Mouse (Mus musculus) liver, embryonic 11.5 days (tissue): ENCODE data around the gene Rbm33. TPM values are rescaled to one million over a fixed set of nuclear protein-coding genes. Genes with fewer than 3 reads are reported as not detected.

Source experiments
- ATAC-seq: fragments of 200-750 bp; cut with Nextera tagmentation; replicated peaks from 2 replicates; pipeline ENCODE4 v1.8.0; 2017; ENCODE audit warnings: moderate number of reproducible peaks, mild to moderate bottlenecking, moderate TSS enrichment, moderate library complexity; ENCODE audit not compliant: low FRiP score
- DNase-seq: peaks from one replicate; pipeline ENCODE4 v3.0.0-alpha.2; 2017; ENCODE audit warnings: low spot score
- H3K27ac ChIP-seq: fragments of 300-500 bp; sonication (generic); 2 replicates; pipeline ENCODE4 v1.5.1; 2014; ENCODE audit warnings: mild to moderate bottlenecking, low read depth, low read length, control low read depth
- H3K27me3 ChIP-seq: fragments of 300-500 bp; sonication (generic); replicated peaks from 2 replicates; pipeline ENCODE4 v1.6.1; 2014; ENCODE audit warnings: low read length, mixed read lengths; ENCODE audit not compliant: control insufficient read depth, insufficient read depth
- H3K36me3 ChIP-seq: fragments of 300-500 bp; sonication (generic); 2 replicates; pipeline ENCODE4 v1.6.1; 2014; ENCODE audit warnings: mild to moderate bottlenecking, low read length, moderate library complexity, mixed read lengths; ENCODE audit not compliant: control insufficient read depth, insufficient read depth
- H3K4me1 ChIP-seq: fragments of 300-500 bp; sonication (generic); replicated peaks from 2 replicates; pipeline ENCODE4 v1.6.1; 2014; ENCODE audit warnings: low read length, mixed read lengths; ENCODE audit not compliant: control insufficient read depth, insufficient read depth
- H3K4me2 ChIP-seq: fragments of 300-500 bp; sonication (generic); 2 replicates; pipeline ENCODE4 v1.6.1; 2014; ENCODE audit warnings: mild to moderate bottlenecking, control low read depth, moderate library complexity
- H3K4me3 ChIP-seq: fragments of 300-500 bp; sonication (generic); 2 replicates; pipeline ENCODE4 v1.5.1; 2014; ENCODE audit warnings: low read depth, low read length, control low read depth
- H3K9ac ChIP-seq: fragments of 300-500 bp; sonication (generic); 2 replicates; pipeline ENCODE4 v1.6.1; 2014; ENCODE audit warnings: low read depth, low read length, control low read depth
- H3K9me3 ChIP-seq: fragments of 300-500 bp; sonication (generic); 2 replicates; pipeline ENCODE4 v1.6.1; 2016; ENCODE audit warnings: low read length, inconsistent platforms, mixed read lengths; ENCODE audit not compliant: control insufficient read depth
- WGBS: fragments of 180-500 bp; shearing (Covaris S2); extraction: QIAGEN DNeasy Blood & Tissue Kit; methylation state at CpG from one replicate; pipeline ENCODE4 v1.1.7; 2014; 5-methylcytosine and 5-hydroxymethylcytosine counted together
- polyA plus RNA-seq: library from polyadenylated mRNA; unstranded; fragments of >200 nt; fragmentation: Nextera tagmentation; extraction: Ambion mirVana; gene quantifications from 2 replicates; pipeline ENCODE4 v1.2.1, GENCODE M21; 2014

Gene Rbm33
- polyA plus RNA-seq, 1 experiment from 2014 or later = 11.1 TPM

- 88% methylated on average over 2 of the region's 2 CpGs for WGBS
- ATAC-seq (no peak), DNase-seq (no peak)
- no peak overlapping the region for H3K4me3 ChIP-seq
- no peak overlapping the region for H3K9ac ChIP-seq
- H3K9me3 ChIP-seq = no peaks in the 10 kb centered on the region
- H3K27ac ChIP-seq = no peak overlapping the region
- peaks cover 26% of the 10 kb centered on the region for H3K36me3 ChIP-seq
- no peak overlapping the region for H3K4me2 ChIP-seq
- no peaks in the 10 kb centered on the region for H3K4me1 ChIP-seq
- no peaks in the 10 kb centered on the region for H3K27me3 ChIP-seq
These were observed 95.2 kb downstream of the Rbm33 start for GRCm38 (mm10) chr5:28412006-28412685.

GRCm38 (mm10) chr5:28413533-28413932 is 96.6 kb downstream of the Rbm33 start:
- H3K9ac ChIP-seq = no peak overlapping the region
- no peak overlapping the region for H3K4me3 ChIP-seq
- H3K27ac ChIP-seq = no peak overlapping the region
- no peaks in the 10 kb centered on the region for H3K4me1 ChIP-seq
- no peaks in the 10 kb centered on the region for H3K9me3 ChIP-seq
- no peak overlapping the region for H3K4me2 ChIP-seq
- ATAC-seq = no peak
- H3K36me3 ChIP-seq = peaks cover 25% of the 10 kb centered on the region
- DNase-seq = no peak
- no peaks in the 10 kb centered on the region for H3K27me3 ChIP-seq
- WGBS = 92% methylated on average over 5 of the region's 5 CpGs

GRCm38 (mm10) chr5:28414076-28414475 is 97.2 kb downstream of the Rbm33 start:
- WGBS = 92% methylated on average over 3 of the region's 3 CpGs
- Histone ChIP-seq H3K27ac (no peak overlapping the region), H3K4me1 (no peaks in the 10 kb centered on the region), H3K36me3 (peaks cover 23% of the 10 kb centered on the region), H3K4me2 (no peak overlapping the region), H3K9ac (no peak overlapping the region), H3K27me3 (no peaks in the 10 kb centered on the region), H3K9me3 (no peaks in the 10 kb centered on the region), H3K4me3 (no peak overlapping the region)
- ATAC-seq = no peak
- DNase-seq = no peak

- peaks cover 26% of the 10 kb centered on the region for H3K36me3 ChIP-seq
- no peak for DNase-seq
- no peak for ATAC-seq
- H3K4me1 ChIP-seq = no peaks in the 10 kb centered on the region
- no peak overlapping the region for H3K4me2 ChIP-seq
- no peaks in the 10 kb centered on the region for H3K9me3 ChIP-seq
- no peak overlapping the region for H3K27ac ChIP-seq
- no peaks in the 10 kb centered on the region for H3K27me3 ChIP-seq
- no peak overlapping the region for H3K4me3 ChIP-seq
- no peak overlapping the region for H3K9ac ChIP-seq
These were observed 99.1 kb downstream of the Rbm33 start for GRCm38 (mm10) chr5:28416029-28416428.

GRCm38 (mm10) chr5:28418734-28419133 is 101.8 kb downstream of the Rbm33 start:
- Histone ChIP-seq H3K36me3 (peaks cover 16% of the 10 kb centered on the region), H3K4me2 (no peak overlapping the region), H3K9me3 (no peaks in the 10 kb centered on the region), H3K27me3 (no peaks in the 10 kb centered on the region), H3K27ac (no peak overlapping the region), H3K9ac (no peak overlapping the region), H3K4me1 (no peaks in the 10 kb centered on the region), H3K4me3 (no peak overlapping the region)
- DNase-seq (no peak), ATAC-seq (no peak)
- 86% methylated on average over 10 of the region's 10 CpGs for WGBS

GRCm38 (mm10) chr5:28419640-28420265 is 102.8 kb downstream of the Rbm33 start:
- Histone ChIP-seq H3K9ac (no peak overlapping the region), H3K9me3 (no peaks in the 10 kb centered on the region), H3K27me3 (no peaks in the 10 kb centered on the region), H3K4me1 (no peaks in the 10 kb centered on the region), H3K4me2 (no peak overlapping the region), H3K27ac (no peak overlapping the region), H3K4me3 (no peak overlapping the region), H3K36me3 (peaks cover 12% of the 10 kb centered on the region)
- WGBS = 92% methylated on average over 12 of the region's 12 CpGs
- DNase-seq = no peak
- no peak for ATAC-seq

- DNase-seq (no peak), ATAC-seq (no peak; the same call in 1 of the 2 replicates)
- Histone ChIP-seq H3K9ac (no peak overlapping the region), H3K36me3 (peaks cover 5% of the 10 kb centered on the region; the same call in 1 of the 2 replicates), H3K27me3 (no peaks in the 10 kb centered on the region), H3K9me3 (no peaks in the 10 kb centered on the region), H3K4me2 (no peak overlapping the region), H3K27ac (no peak overlapping the region), H3K4me3 (no peak overlapping the region), H3K4me1 (no peaks in the 10 kb centered on the region)
- WGBS = 58% methylated on average over 4 of the region's 4 CpGs
These were observed 106.9 kb downstream of the Rbm33 start for GRCm38 (mm10) chr5:28423781-28424180.

GRCm38 (mm10) chr5:28425926-28426325 is 109.0 kb downstream of the Rbm33 start:
- Histone ChIP-seq H3K4me1 (no peaks in the 10 kb centered on the region), H3K9me3 (no peaks in the 10 kb centered on the region), H3K27ac (no peak overlapping the region), H3K4me2 (no peak overlapping the region), H3K4me3 (no peak overlapping the region), H3K9ac (no peak overlapping the region), H3K36me3 (no peaks in the 10 kb centered on the region), H3K27me3 (no peaks in the 10 kb centered on the region)
- ATAC-seq (no peak), DNase-seq (no peak)
- 87% methylated on average over 9 of the region's 9 CpGs for WGBS
